Mouse (Mus musculus): ENCODE results near the gene Plxnc1.

- TF ChIP-seq CTCF (IDR thresholded peaks at IDR 0.05; ENCODE audit: extremely low read depth, insufficient read depth, insufficient read length, insufficient replicate concordance) (no peak), POLR2A (IDR thresholded peaks at IDR 0.05; ENCODE audit: low read depth, low read length) (no peak)
These were observed 17.4 kb upstream of the Plxnc1 start for GRCm38 (mm10) chr10:94962005-94962404.

All from spleen, adult 2 months (tissue).